Mouse (Mus musculus): ENCODE measurements around the gene Cacng8. TPM values are rescaled to one million over a fixed set of nuclear protein-coding genes. Genes with fewer than 3 reads are reported as not detected.
A peak's percentile ranks its signal among the peaks of the same experiment; 100 is the strongest.

The Cacng8 gene
- polyA plus RNA-seq, 2 experiments, result 3.6 to 4.0 TPM

GRCm38 (mm10) chr7:3457841-3458217 lies 67.3 kb downstream of the Cacng8 start:
- no peak for TF ChIP-seq POLR2A (IDR thresholded peaks at IDR 0.05; ENCODE audit: borderline replicate concordance, extremely low read depth, insufficient read depth, insufficient read length)
- ATAC-seq (ENCODE audit: low FRiP score, low read depth) (no peak), DNase-seq (ENCODE audit: low spot score) (no peak)
- no peak overlapping the region for H3K4me3 ChIP-seq (replicated peaks; ENCODE audit: low read length)
- H3K4me2 ChIP-seq (replicated peaks; ENCODE audit: low read depth, low read length, severe bottlenecking), result no peak overlapping the region
- H3K27me3 ChIP-seq (ENCODE audit: control insufficient read depth, insufficient read depth, low read length), result no peaks in the 10 kb centered on the region
- no peaks in the 10 kb centered on the region for H3K36me3 ChIP-seq (ENCODE audit: control insufficient read depth, insufficient read depth, low read length)
- H3K9me3 ChIP-seq (ENCODE audit: control insufficient read depth, low read length), result no peaks in the 10 kb centered on the region
- H3K9ac ChIP-seq (ENCODE audit: low read depth, low read length, severe bottlenecking), result no peak overlapping the region
- no peaks in the 10 kb centered on the region for H3K4me1 ChIP-seq (ENCODE audit: control insufficient read depth, insufficient read depth, low read length)
- H3K27ac ChIP-seq (replicated peaks; ENCODE audit: low read depth, low read length), result no peak overlapping the region
- WGBS, result 70% methylated on average over 9 of the region's 9 CpGs

- ATAC-seq (ENCODE audit: low FRiP score, low read depth), result no peak
- no peak for DNase-seq (ENCODE audit: low spot score)
Measured at GRCm38 (mm10) chr7:3460261-3460660, 69.8 kb downstream of the Cacng8 start.

GRCm38 (mm10) chr7:3463306-3463705 lies 72.8 kb downstream of the Cacng8 start:
- Histone ChIP-seq H3K36me3 (ENCODE audit: control insufficient read depth, insufficient read depth, low read length) (no peaks in the 10 kb centered on the region), H3K4me1 (ENCODE audit: control insufficient read depth, insufficient read depth, low read length) (no peaks in the 10 kb centered on the region), H3K4me2 (replicated peaks; ENCODE audit: low read depth, low read length, severe bottlenecking) (no peak overlapping the region), H3K9me3 (ENCODE audit: control insufficient read depth, low read length) (no peaks in the 10 kb centered on the region), H3K4me3 (replicated peaks; ENCODE audit: low read length) (no peak overlapping the region), H3K27me3 (ENCODE audit: control insufficient read depth, insufficient read depth, low read length) (no peaks in the 10 kb centered on the region), H3K27ac (replicated peaks; ENCODE audit: low read depth, low read length) (no peak overlapping the region), H3K9ac (ENCODE audit: low read depth, low read length, severe bottlenecking) (no peak overlapping the region)
- no peak for TF ChIP-seq POLR2A (IDR thresholded peaks at IDR 0.05; ENCODE audit: borderline replicate concordance, extremely low read depth, insufficient read depth, insufficient read length)
- ATAC-seq (ENCODE audit: low FRiP score, low read depth) (no peak), DNase-seq (ENCODE audit: low spot score) (no peak)
- WGBS, result 82% methylated on average over 4 of the region's 4 CpGs

More at GRCm38 (mm10) chr7:3460261-3460660, 69.8 kb downstream of the Cacng8 start:
- Histone ChIP-seq H3K36me3 (ENCODE audit: control insufficient read depth, insufficient read depth, low read length) (no peaks in the 10 kb centered on the region), H3K9me3 (ENCODE audit: control insufficient read depth, low read length) (no peaks in the 10 kb centered on the region), H3K4me1 (ENCODE audit: control insufficient read depth, insufficient read depth, low read length) (no peaks in the 10 kb centered on the region), H3K4me3 (replicated peaks; ENCODE audit: low read length) (no peak overlapping the region), H3K27ac (replicated peaks; ENCODE audit: low read depth, low read length) (no peak overlapping the region), H3K27me3 (ENCODE audit: control insufficient read depth, insufficient read depth, low read length) (no peaks in the 10 kb centered on the region), H3K4me2 (replicated peaks; ENCODE audit: low read depth, low read length, severe bottlenecking) (no peak overlapping the region), H3K9ac (ENCODE audit: low read depth, low read length, severe bottlenecking) (no peak overlapping the region)
- TF ChIP-seq POLR2A (IDR thresholded peaks at IDR 0.05; ENCODE audit: borderline replicate concordance, extremely low read depth, insufficient read depth, insufficient read length), result no peak
- WGBS, result 90% methylated on average over 8 of the region's 8 CpGs

Small RNA genes lying within 50 kb of the gene (microRNA-seq; reads per million reads assigned to microRNA genes)
- 5.7 reads per million, percentile 15 among the genes with 10 or more reads in this experiment for gene Gm23450

Other genes starting within 250 kb of the Cacng8 start
- gene AU018091, start 221.5 kb upstream of the Cacng8 start, polyA plus RNA-seq (2012; rRNA removed), result 0.23 and 0.42 TPM in 2 replicates
- gene AU018091, start 221.5 kb upstream of the Cacng8 start, polyA plus RNA-seq (2014; fragmentation: Nextera tagmentation; extraction: Ambion mirVana), result 0.10 and 0.28 TPM in 2 replicates
- not detected in 2 replicates for gene Nlrp12, start 140.9 kb upstream of the Cacng8 start, polyA plus RNA-seq (2012; rRNA removed)
- not detected in 2 replicates for gene Nlrp12, start 140.9 kb upstream of the Cacng8 start, polyA plus RNA-seq (2014; fragmentation: Nextera tagmentation; extraction: Ambion mirVana)
- gene Myadm, start 101.6 kb upstream of the Cacng8 start, polyA plus RNA-seq (2012; rRNA removed), result 209 and 348 TPM in 2 replicates
- 126 and 141 TPM in 2 replicates for gene Myadm, start 101.6 kb upstream of the Cacng8 start, polyA plus RNA-seq (2014; fragmentation: Nextera tagmentation; extraction: Ambion mirVana)
- gene Prkcg, start 101.5 kb upstream of the Cacng8 start, polyA plus RNA-seq (2012; rRNA removed), result 1.6 and 1.7 TPM in 2 replicates
- 0.17 and 0.35 TPM in 2 replicates for gene Prkcg, start 101.5 kb upstream of the Cacng8 start, polyA plus RNA-seq (2014; fragmentation: Nextera tagmentation; extraction: Ambion mirVana)
- gene Cacng7, start 57.7 kb upstream of the Cacng8 start, polyA plus RNA-seq (2012; rRNA removed), result 129 and 207 TPM in 2 replicates
- gene Cacng7, start 57.7 kb upstream of the Cacng8 start, polyA plus RNA-seq (2014; fragmentation: Nextera tagmentation; extraction: Ambion mirVana), result 2.5 and 3.9 TPM in 2 replicates
- 8.0 and 8.9 TPM in 2 replicates for gene Cacng6, start 33.5 kb downstream of the Cacng8 start, polyA plus RNA-seq (2012; rRNA removed)
- 7.1 and 10.0 TPM in 2 replicates for gene Cacng6, start 33.5 kb downstream of the Cacng8 start, polyA plus RNA-seq (2014; fragmentation: Nextera tagmentation; extraction: Ambion mirVana)
- 0.48 and 0.65 TPM in 2 replicates for gene Tarm1, start 111.9 kb downstream of the Cacng8 start, polyA plus RNA-seq (2012; rRNA removed)
- 0.80 and 0.92 TPM in 2 replicates for gene Tarm1, start 111.9 kb downstream of the Cacng8 start, polyA plus RNA-seq (2014; fragmentation: Nextera tagmentation; extraction: Ambion mirVana)
- gene Oscar, start 225.5 kb downstream of the Cacng8 start, polyA plus RNA-seq (2012; rRNA removed), result 1.1 and 1.9 TPM in 2 replicates
- gene Oscar, start 225.5 kb downstream of the Cacng8 start, polyA plus RNA-seq (2014; fragmentation: Nextera tagmentation; extraction: Ambion mirVana), result 0.40 TPM in 2 replicates
- 232 and 238 TPM in 2 replicates for gene Ndufa3, start 226.7 kb downstream of the Cacng8 start, polyA plus RNA-seq (2012; rRNA removed)
- gene Ndufa3, start 226.7 kb downstream of the Cacng8 start, polyA plus RNA-seq (2014; fragmentation: Nextera tagmentation; extraction: Ambion mirVana), result 494 and 527 TPM in 2 replicates
- gene Tfpt, start 239.2 kb downstream of the Cacng8 start, polyA plus RNA-seq (2012; rRNA removed), result 21.5 and 31.9 TPM in 2 replicates
- 24.7 and 24.8 TPM in 2 replicates for gene Tfpt, start 239.2 kb downstream of the Cacng8 start, polyA plus RNA-seq (2014; fragmentation: Nextera tagmentation; extraction: Ambion mirVana)
- 52.0 and 64.9 TPM in 2 replicates for gene Prpf31, start 239.3 kb downstream of the Cacng8 start, polyA plus RNA-seq (2012; rRNA removed)
- gene Prpf31, start 239.3 kb downstream of the Cacng8 start, polyA plus RNA-seq (2014; fragmentation: Nextera tagmentation; extraction: Ambion mirVana), result 85.6 and 87.5 TPM in 2 replicates